Mouse (Mus musculus) hindbrain, embryonic 14.5 days (tissue): ENCODE data around the gene Smoc1. TPM values are rescaled to one million over a fixed set of nuclear protein-coding genes. Genes with fewer than 3 reads are reported as not detected.

ENCODE experiments used
- ATAC-seq: fragments of 200-750 bp; cut with Nextera tagmentation; 2 replicates; pipeline ENCODE4 v1.8.0; 2017; ENCODE audit warnings: moderate number of reproducible peaks, mild to moderate bottlenecking, moderate TSS enrichment, moderate library complexity; ENCODE audit not compliant: low FRiP score
- DNase-seq: peaks from one replicate; pipeline ENCODE4 v3.0.0-alpha.2; 2015; ENCODE audit warnings: low spot score
- H3K27ac ChIP-seq: fragments of 300-500 bp; sonication (generic); 2 replicates; pipeline ENCODE4 v1.5.1; 2014; ENCODE audit warnings: mild to moderate bottlenecking, moderate library complexity
- H3K27me3 ChIP-seq: fragments of 300-500 bp; sonication (generic); 2 replicates; pipeline ENCODE4 v1.6.1; 2014; ENCODE audit warnings: mild to moderate bottlenecking, low read length, mixed read lengths; ENCODE audit not compliant: control insufficient read depth, insufficient read depth
- H3K36me3 ChIP-seq: fragments of 300-500 bp; sonication (generic); replicated peaks from 2 replicates; pipeline ENCODE4 v1.6.1; 2014; ENCODE audit not compliant: control insufficient read depth, insufficient read depth
- H3K4me1 ChIP-seq: fragments of 300-500 bp; sonication (generic); replicated peaks from 2 replicates; pipeline ENCODE4 v1.6.1; 2014; ENCODE audit warnings: antibody characterized with exemption, low read length, mixed read lengths; ENCODE audit not compliant: control insufficient read depth, insufficient read depth
- H3K4me2 ChIP-seq: fragments of 300-500 bp; sonication (generic); replicated peaks from 2 replicates; pipeline ENCODE4 v1.6.1; 2014; ENCODE audit warnings: mild to moderate bottlenecking, moderate library complexity
- H3K4me3 ChIP-seq: fragments of 300-500 bp; sonication (generic); replicated peaks from 2 replicates; pipeline ENCODE4 v1.5.1; 2014; ENCODE audit warnings: mild to moderate bottlenecking, low read length
- H3K9ac ChIP-seq: fragments of 300-500 bp; sonication (generic); 2 replicates; pipeline ENCODE4 v1.6.1; 2014
- H3K9me3 ChIP-seq: fragments of 300-500 bp; sonication (generic); 2 replicates; pipeline ENCODE4 v1.6.1; 2016; ENCODE audit warnings: low read length; ENCODE audit not compliant: control insufficient read depth
- WGBS: fragments of 180-500 bp; shearing (Covaris S2); extraction: QIAGEN DNeasy Blood & Tissue Kit; methylation state at CpG from one replicate; pipeline ENCODE4 v1.1.7; 2014; 5-methylcytosine and 5-hydroxymethylcytosine counted together
- polyA plus RNA-seq: library from polyadenylated mRNA; unstranded; fragments of >200 nt; fragmentation: Nextera tagmentation; extraction: Ambion mirVana; gene quantifications from 2 replicates; pipeline ENCODE4 v1.2.1, GENCODE M21; 2014

The Smoc1 gene
- polyA plus RNA-seq, 1 experiment from 2014 or later: 23.8 TPM

DNA sequence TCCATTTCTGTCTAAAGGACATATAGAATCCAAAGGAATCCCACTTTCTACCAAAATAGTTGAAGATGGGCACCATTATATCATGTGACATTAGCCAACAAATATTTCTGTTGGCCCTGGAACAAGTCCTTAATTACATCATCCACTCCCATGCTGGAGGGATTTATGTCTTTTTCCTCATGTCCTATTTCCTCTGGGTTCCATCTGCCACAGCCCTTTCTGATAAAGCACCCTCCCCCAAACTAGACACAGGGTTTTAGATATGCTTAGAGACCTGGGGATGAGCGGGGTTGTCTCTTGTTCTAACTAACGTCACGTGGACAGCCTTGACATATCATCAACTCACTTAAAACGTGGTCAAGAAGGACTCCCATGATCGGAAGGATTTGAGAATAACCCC lies 102.1 kb downstream of the Smoc1 start:
- 95% methylated on average over 5 of the region's 5 CpGs for WGBS
- no peak overlapping the region for H3K9ac ChIP-seq
- peaks cover 5% of the 10 kb centered on the region; the same call in 1 of the 2 replicates for H3K4me1 ChIP-seq
- no peak overlapping the region for H3K4me2 ChIP-seq
- no peaks in the 10 kb centered on the region for H3K27me3 ChIP-seq
- no peak overlapping the region for H3K4me3 ChIP-seq
- ATAC-seq: no peak
- H3K9me3 ChIP-seq: no peaks in the 10 kb centered on the region
- no peak for DNase-seq
- no peak overlapping the region for H3K27ac ChIP-seq
- no peaks in the 10 kb centered on the region for H3K36me3 ChIP-seq

DNA sequence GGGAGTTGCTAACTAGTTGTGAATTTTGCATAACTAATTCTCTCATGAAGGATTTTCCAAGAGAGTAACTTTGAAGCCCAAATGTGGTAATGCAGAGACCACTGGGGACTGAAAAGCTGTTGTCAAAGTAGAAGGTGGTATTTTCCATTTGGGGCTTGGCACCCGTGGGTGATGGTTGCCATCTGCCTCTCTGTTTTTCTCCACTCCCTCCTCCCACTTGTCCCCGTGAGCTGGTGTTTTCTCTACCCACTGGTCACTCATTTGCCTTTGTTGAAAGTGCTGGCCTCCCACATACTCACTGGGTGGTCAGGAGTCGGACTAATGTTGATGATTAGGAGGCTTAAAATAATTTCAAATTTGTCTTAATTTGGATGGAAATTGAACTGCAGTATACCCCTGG lies 104.1 kb downstream of the Smoc1 start:
- Histone ChIP-seq H3K4me2 (no peak overlapping the region), H3K4me1 (peaks cover 11% of the 10 kb centered on the region), H3K9me3 (no peaks in the 10 kb centered on the region), H3K9ac (no peak overlapping the region), H3K36me3 (no peaks in the 10 kb centered on the region), H3K4me3 (no peak overlapping the region), H3K27ac (no peak overlapping the region), H3K27me3 (no peaks in the 10 kb centered on the region)
- ATAC-seq: no peak
- no peak for DNase-seq
- 66% methylated on average over 3 of the region's 3 CpGs for WGBS

DNA sequence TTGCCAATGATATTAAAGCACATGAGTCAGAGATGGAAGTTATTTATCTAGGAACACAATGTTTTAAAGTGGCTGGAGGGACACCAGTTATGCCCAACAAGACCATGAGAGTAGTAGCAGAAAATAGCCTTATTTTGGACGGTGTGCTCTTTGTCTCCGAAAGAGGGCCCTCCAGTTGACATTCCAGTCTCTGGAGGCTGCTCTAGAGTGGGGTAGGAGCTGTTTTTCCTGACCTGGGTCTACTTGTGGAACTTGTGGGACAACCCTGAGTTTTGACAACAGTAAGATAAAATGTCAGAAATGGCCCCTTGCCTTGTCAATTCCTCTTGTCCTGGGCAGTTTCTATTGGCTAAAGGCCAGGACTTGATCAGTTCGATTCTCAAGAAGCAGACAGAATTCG lies 104.5 kb downstream of the Smoc1 start:
- Histone ChIP-seq H3K4me2 (no peak overlapping the region), H3K27ac (no peak overlapping the region), H3K27me3 (no peaks in the 10 kb centered on the region), H3K4me1 (peaks cover 11% of the 10 kb centered on the region), H3K36me3 (no peaks in the 10 kb centered on the region), H3K9ac (no peak overlapping the region), H3K4me3 (no peak overlapping the region), H3K9me3 (no peaks in the 10 kb centered on the region)
- whole genome bisulfite sequencing: 73% methylated on average over 4 of the region's 4 CpGs
- DNase-seq (no peak), ATAC-seq (no peak)

DNA sequence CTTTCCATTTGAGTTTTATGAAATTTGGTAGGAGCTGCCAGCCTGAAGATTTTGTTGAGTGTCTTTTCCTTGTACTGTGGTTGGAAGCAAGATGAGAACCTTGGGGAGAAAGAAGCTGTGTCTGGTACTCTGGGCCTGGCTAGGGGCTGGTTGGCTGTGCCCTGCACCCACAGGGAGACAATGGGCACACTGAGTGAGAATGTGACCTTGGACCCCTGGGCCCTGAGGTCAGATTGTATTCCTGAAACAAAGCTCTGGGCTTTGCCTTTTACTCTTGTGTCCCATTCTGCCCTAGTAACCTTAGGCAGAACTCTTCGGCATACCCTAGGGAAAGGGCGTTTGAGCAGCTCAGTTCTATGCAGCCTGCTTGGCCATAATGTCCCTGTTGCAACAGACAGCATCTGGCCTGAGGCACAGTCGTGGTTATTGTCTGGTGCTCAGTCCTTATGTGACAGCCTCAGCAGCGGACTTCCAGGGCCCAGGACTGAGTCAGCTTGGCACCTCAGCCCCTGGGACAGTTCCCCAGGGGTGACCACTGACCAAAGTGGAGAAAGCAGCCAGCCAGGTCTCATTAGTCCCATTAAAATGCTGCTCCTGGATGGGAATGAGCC lies 106.6 kb downstream of the Smoc1 start:
- H3K36me3 ChIP-seq: no peaks in the 10 kb centered on the region
- no peak overlapping the region for H3K9ac ChIP-seq
- ATAC-seq: no peak
- no peaks in the 10 kb centered on the region for H3K27me3 ChIP-seq
- H3K9me3 ChIP-seq: no peaks in the 10 kb centered on the region
- H3K4me3 ChIP-seq: no peak overlapping the region
- WGBS: 16% methylated on average over 4 of the region's 4 CpGs
- DNase-seq: no peak
- peaks cover 11% of the 10 kb centered on the region for H3K4me1 ChIP-seq
- H3K4me2 ChIP-seq: no peak overlapping the region
- 0 out of 2 replicates have a peak overlapping the region, but pooled peaks have one; percentile 10 for H3K27ac ChIP-seq

DNA sequence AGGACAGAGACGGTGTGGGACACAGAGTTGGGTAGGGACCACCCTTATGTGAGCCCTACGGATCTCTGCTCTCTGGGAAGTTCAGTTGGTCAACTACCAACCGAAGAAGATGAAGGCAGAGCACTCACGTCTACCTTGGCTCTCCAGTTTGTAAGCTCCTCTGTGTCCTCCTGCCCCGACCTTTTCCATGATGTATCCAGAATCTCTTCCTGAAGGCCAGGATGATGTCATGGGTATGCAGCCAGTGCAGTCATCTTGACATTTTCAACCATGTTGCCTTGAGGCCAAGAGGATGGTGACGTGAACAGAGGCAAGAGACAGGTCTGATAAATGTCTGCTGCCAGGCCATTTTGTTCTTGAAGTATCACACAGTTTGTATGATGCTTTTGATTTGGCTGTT lies 111.6 kb downstream of the Smoc1 start:
- Histone ChIP-seq H3K27me3 (no peaks in the 10 kb centered on the region), H3K27ac (no peak overlapping the region), H3K36me3 (no peaks in the 10 kb centered on the region), H3K9me3 (no peaks in the 10 kb centered on the region), H3K4me2 (no peak overlapping the region), H3K4me3 (no peak overlapping the region), H3K4me1 (peaks cover 17% of the 10 kb centered on the region), H3K9ac (no peak overlapping the region)
- DNase-seq: no peak
- WGBS: 93% methylated on average over 6 of the region's 6 CpGs
- no peak for ATAC-seq

DNA sequence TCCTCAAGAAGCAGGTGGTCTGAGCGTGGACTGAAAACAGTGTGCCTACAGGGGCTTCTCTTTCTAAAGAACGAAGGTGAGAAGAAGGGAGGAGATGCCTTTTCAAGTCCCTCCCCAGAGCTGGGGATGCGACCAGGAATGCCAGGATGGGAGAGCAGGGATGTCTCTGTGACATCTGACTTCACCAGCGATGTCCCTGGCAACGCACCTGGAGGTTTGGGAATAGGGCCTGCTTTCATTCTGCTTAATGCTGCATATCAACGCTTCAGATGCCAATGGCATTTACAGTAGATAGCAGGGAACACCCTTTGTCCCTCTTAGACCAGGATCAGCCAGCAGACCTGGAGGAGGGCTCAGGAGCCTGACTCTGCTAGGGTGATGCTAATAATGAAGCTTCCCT lies 112.9 kb downstream of the Smoc1 start:
- WGBS: 93% methylated on average over 6 of the region's 6 CpGs
- H3K36me3 ChIP-seq: no peaks in the 10 kb centered on the region
- DNase-seq (no peak), ATAC-seq (no peak)
- H3K9me3 ChIP-seq: no peaks in the 10 kb centered on the region
- H3K4me3 ChIP-seq: no peak overlapping the region
- no peaks in the 10 kb centered on the region for H3K27me3 ChIP-seq
- no peak overlapping the region for H3K27ac ChIP-seq
- H3K9ac ChIP-seq: no peak overlapping the region
- H3K4me1 ChIP-seq: 0 out of 2 replicates have a peak, but pooled peaks cover 6% of the 10 kb centered on the region
- H3K4me2 ChIP-seq: no peak overlapping the region

DNA sequence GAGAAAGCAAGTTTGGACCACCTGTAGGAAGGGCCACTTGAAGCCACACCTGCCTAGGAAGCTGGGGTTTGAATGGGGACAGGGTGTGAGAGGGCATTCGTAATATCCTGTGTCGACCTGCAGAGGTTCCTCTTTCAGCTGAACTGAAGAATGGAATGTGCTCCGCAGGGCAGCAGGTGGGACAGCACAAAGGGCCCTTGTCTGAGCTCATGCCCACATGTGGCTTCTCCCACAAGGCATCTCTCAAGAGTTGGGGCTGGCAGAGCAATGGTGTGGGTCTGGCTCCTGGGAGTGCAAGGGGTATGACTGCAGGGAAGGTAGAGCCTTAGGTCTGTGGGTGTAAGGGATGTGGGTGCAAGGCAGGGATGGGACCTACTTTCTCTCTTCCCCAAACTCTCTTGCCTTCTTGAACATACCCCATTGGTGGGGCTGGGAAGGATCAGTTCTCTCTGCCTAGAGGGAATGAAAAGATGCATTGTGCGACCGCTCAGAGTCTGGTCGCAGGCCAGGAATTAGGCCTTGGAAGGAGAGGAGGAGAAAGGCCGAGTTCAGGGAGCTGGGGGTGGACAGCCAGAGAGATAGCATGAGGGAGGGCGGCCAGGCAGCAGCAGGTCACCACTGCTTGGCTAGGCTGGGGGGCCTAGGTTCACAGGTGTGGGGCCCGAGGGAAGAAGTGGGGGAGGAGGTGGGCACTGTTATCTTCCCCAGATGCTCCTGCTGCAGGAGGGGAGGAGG lies 114.2 kb downstream of the Smoc1 start:
- no peak overlapping the region for H3K9ac ChIP-seq
- 0 out of 2 replicates have a peak, but pooled peaks cover 6% of the 10 kb centered on the region for H3K4me1 ChIP-seq
- H3K27ac ChIP-seq: 0 out of 2 replicates have a peak overlapping the region, but pooled peaks have one; percentile 26
- no peak overlapping the region for H3K4me3 ChIP-seq
- WGBS: 28% methylated on average over 9 of the region's 9 CpGs
- H3K36me3 ChIP-seq: no peaks in the 10 kb centered on the region
- H3K4me2 ChIP-seq: no peak overlapping the region
- H3K9me3 ChIP-seq: no peaks in the 10 kb centered on the region
- peak; percentile 51; the same call in 1 of the 2 replicates for ATAC-seq
- H3K27me3 ChIP-seq: no peaks in the 10 kb centered on the region
- no peak for DNase-seq

DNA sequence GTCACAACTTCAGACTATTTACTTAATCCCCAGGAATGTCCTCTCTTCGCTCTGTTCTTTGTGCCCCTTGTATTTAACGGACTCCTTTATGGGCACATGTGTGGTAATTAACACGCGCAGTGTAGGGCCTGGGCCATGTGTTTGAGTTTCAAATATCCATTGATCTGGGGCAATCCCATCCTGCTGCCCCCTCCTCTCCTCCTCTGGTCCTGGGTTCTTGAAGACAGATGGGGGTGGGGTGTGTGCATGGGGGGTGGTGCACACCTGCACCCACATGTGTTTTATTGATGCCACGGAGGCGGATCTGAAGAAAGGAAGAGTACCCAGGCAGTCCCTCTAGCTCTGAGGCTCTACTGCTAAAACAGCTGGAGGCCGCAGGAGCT lies 114.7 kb downstream of the Smoc1 start:
- no peaks in the 10 kb centered on the region for H3K27me3 ChIP-seq
- no peak overlapping the region for H3K4me2 ChIP-seq
- peak; percentile 24; the same call in 1 of the 2 replicates for ATAC-seq
- no peak for DNase-seq
- peaks cover 8% of the 10 kb centered on the region; the same call in 1 of the 2 replicates for H3K4me1 ChIP-seq
- H3K36me3 ChIP-seq: no peaks in the 10 kb centered on the region
- H3K9ac ChIP-seq: no peak overlapping the region
- 55% methylated on average over 7 of the region's 7 CpGs for WGBS
- no peaks in the 10 kb centered on the region for H3K9me3 ChIP-seq
- H3K4me3 ChIP-seq: no peak overlapping the region
- H3K27ac ChIP-seq: 0 out of 2 replicates have a peak overlapping the region, but pooled peaks have one; percentile 26

DNA sequence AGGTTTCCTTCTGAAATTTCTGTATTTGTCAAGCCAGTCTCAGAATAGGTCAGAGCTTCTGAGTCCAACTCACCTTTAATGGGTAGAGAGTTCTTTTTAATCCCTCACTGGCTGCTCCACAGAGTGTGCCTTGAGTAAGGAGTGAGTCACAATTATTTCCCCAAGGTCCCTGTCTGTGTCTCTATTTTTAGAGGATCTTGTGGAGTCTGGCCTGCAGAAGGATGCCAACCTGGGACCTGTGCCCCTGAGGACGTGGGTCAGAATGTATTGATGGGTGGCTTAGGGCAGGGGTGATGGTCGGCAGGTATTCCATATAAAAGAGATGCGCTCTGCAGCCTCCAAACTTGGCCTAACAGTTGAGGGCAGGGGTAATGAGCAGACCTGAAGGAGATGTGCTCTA lies 115.6 kb downstream of the Smoc1 start:
- Histone ChIP-seq H3K9ac (no peak overlapping the region), H3K27ac (no peak overlapping the region), H3K4me3 (no peak overlapping the region), H3K4me2 (no peak overlapping the region), H3K27me3 (no peaks in the 10 kb centered on the region), H3K9me3 (no peaks in the 10 kb centered on the region), H3K36me3 (no peaks in the 10 kb centered on the region), H3K4me1 (peaks cover 11% of the 10 kb centered on the region)
- DNase-seq (no peak), ATAC-seq (no peak)
- 92% methylated on average over 3 of the region's 3 CpGs for WGBS
